Mouse (Mus musculus) small intestine, adult 2 months (tissue): ENCODE data around the gene Cep78. TPM values are rescaled to one million over a fixed set of nuclear protein-coding genes. Genes with fewer than 3 reads are reported as not detected.
A peak's percentile ranks its signal among the peaks of the same experiment; 100 is the strongest.

Source experiments
- H3K27ac ChIP-seq: fragments of 200-500 bp; 2 replicates; pipeline ENCODE4 v1.5.1; 2012; ENCODE audit warnings: low read depth, low read length, control low read depth, inconsistent platforms; ENCODE audit not compliant: insufficient read depth
- H3K27me3 ChIP-seq: fragments of 200-500 bp; 2 replicates; pipeline ENCODE4 v1.6.1; 2012; ENCODE audit warnings: mild to moderate bottlenecking, moderate library complexity, low read length, inconsistent platforms; ENCODE audit not compliant: control insufficient read depth, insufficient read depth
- H3K36me3 ChIP-seq: fragments of 200-500 bp; 2 replicates; pipeline ENCODE4 v1.6.1; 2012; ENCODE audit warnings: mild to moderate bottlenecking, low read length, control low read depth, inconsistent platforms; ENCODE audit not compliant: control insufficient read depth, insufficient read depth
- H3K4me1 ChIP-seq: fragments of 200-500 bp; 2 replicates; pipeline ENCODE4 v1.6.1; 2012; ENCODE audit warnings: low read length, inconsistent platforms, mixed read lengths; ENCODE audit not compliant: control insufficient read depth, insufficient read depth, insufficient read length
- H3K4me3 ChIP-seq: fragments of 200-500 bp; 2 replicates; pipeline ENCODE4 v1.5.1; 2012; ENCODE audit warnings: low read depth, mild to moderate bottlenecking, control low read depth, inconsistent platforms, low read length, moderate library complexity
- CTCF ChIP-seq: fragments of 200-500 bp; IDR thresholded peaks from 2 replicates; pipeline ENCODE4 v1.5.1; 2012; ENCODE audit warnings: low read depth, mild to moderate bottlenecking, control low read depth, inconsistent platforms, low read length, moderate library complexity, mixed read lengths; ENCODE audit not compliant: insufficient replicate concordance, insufficient read length; ENCODE audit errors: extremely low read depth
- POLR2A ChIP-seq: fragments of 200-500 bp; IDR thresholded peaks from 2 replicates; pipeline ENCODE4 v1.6.1; 2012; ENCODE audit warnings: low read depth, mild to moderate bottlenecking, control low read depth, inconsistent platforms, low read length, moderate library complexity
- WGBS: fragments of 180-500 bp; shearing (Covaris S2); methylation state at CpG from one replicate; pipeline ENCODE4 v1.1.7; 2018; 5-methylcytosine and 5-hydroxymethylcytosine counted together
- polyA plus RNA-seq: library from polyadenylated mRNA; depleted of rRNA; stranded (reverse); fragments of >200 nt; gene quantifications from 2 replicates; pipeline ENCODE4 v1.2.3, GENCODE M21; 2012

Gene Cep78
- polyA plus RNA-seq, 1 experiment, result 1.1 TPM

DNA sequence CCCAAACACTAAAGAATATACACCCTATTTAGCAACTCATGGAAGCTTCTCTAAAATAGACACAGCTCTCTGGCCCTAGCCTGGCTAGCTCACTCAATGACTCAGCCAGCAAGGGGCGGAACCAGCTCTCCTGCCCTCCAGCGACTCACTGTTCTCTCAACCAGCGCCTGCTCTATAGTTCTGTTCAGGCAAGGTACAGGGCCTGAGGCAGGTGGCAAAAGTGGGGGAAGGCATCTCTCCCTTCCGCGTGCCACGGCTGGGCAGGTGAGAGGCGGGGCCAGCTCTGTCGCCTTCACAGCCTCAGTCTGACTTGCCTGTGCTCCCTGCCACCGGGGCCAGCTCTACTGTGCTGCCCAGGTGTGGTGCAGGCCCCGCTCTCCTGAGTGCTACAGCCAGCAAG lies 38.1 kb downstream of the Cep78 start:
- 30% methylated on average over 10 of the region's 10 CpGs for WGBS
- no peak overlapping the region for H3K27ac ChIP-seq

DNA sequence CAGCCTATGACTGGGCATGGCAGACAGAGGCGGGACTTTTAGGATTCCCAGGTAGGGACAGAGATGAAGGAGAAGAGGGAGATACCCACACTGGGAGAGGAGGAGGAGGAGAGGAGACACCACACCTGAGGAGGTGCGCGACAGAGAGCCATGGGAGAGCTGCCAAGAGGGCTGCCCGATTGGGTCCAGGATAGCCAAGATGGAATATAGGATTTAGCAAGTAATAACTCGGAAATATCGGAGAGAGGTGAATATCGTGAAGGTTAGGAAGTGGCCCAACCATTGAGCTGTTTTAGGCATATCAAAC lies 41.7 kb downstream of the Cep78 start:
- Histone ChIP-seq H3K27ac (no peak overlapping the region), H3K27me3 (no peaks in the 10 kb centered on the region), H3K4me3 (no peak overlapping the region), H3K4me1 (no peaks in the 10 kb centered on the region), H3K36me3 (no peaks in the 10 kb centered on the region)
- no peak for TF ChIP-seq POLR2A
- TF ChIP-seq CTCF, result no peak
- WGBS, result 92% methylated on average over 7 of the region's 7 CpGs

More for the DNA sequence above, 38.1 kb downstream of the Cep78 start:
- H3K27me3 ChIP-seq, result no peaks in the 10 kb centered on the region
- H3K36me3 ChIP-seq, result no peaks in the 10 kb centered on the region
- no peak overlapping the region for H3K4me3 ChIP-seq
- TF ChIP-seq CTCF (no peak), POLR2A (no peak)
- no peaks in the 10 kb centered on the region for H3K4me1 ChIP-seq

DNA sequence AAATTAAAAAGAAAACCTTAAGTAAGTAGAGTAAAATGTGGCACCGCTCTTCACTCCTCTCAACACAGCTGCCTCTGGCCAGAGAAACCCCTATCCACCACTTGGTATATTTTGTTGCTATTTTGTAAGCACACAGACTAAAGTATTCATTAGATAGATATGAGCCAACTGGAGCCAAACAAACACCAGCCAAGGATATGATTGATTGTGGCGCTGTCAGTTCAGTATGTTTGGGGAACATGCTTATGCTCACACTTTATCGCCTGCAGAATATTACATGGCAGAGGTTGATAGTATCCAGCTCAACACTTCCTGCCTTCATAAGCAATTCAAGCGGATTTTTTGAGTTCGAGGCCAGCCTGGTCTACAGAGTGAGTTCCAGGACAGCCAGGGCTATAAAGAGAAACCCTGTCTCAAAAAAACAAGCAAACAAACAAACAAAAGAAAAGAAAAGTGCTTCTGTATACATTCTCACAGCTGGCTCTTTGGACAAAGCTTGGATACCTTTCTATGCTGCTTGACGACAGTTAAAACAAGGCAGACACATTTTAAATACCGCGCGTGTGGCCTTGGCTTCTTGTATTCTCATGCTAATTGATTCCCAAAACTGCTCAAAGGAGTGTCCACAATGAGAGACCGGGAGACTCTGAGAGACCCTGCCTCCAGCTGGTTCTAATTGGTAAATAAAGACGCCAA lies 42.2 kb downstream of the Cep78 start:
- no peaks in the 10 kb centered on the region for H3K27me3 ChIP-seq
- H3K4me3 ChIP-seq, result no peak overlapping the region
- H3K4me1 ChIP-seq, result no peaks in the 10 kb centered on the region
- TF ChIP-seq POLR2A (no peak), CTCF (no peak)
- 84% methylated on average over 11 of the region's 11 CpGs for WGBS
- no peak overlapping the region for H3K27ac ChIP-seq
- no peaks in the 10 kb centered on the region for H3K36me3 ChIP-seq

DNA sequence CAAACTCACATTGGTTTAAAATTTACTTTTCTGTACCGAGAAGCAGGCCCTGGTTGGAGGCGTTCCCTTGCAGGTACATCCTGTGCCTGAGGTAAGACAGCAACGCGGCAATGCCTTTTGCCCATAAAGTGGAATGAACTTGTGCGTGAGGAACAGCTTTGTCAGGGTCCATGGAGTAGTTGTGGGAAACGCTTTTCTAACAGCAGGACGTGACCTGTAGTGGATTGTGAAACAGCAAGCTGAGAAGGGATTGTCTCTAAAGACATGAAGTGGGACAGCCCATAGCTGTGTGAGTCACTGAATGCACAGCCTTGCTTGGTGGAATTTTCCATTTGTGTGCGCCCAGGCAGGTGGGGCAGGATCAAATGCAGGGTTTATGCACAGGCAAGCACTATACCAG lies 43.4 kb downstream of the Cep78 start:
- 37% methylated on average over 8 of the region's 8 CpGs for WGBS
- H3K27ac ChIP-seq, result no peak overlapping the region
- TF ChIP-seq POLR2A (no peak), CTCF (no peak)

DNA sequence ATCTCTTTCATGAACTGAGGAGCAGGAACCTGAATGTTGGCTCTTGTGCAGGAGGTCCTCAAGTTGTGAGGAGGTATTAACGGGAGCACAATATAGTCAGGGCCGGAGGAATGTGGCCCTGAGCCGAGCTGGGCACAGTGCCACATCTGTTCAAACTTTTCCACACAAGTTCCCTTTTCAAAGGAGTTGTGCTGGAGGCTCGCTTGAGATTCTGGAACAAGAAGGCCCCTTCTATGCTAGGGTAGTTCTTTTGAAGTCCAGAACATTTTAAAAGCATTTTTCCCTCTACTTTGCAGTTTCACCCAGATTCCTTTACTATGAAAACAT lies 59.1 kb downstream of the Cep78 start:
- 8% methylated on average over 4 of the region's 4 CpGs for WGBS
- Histone ChIP-seq H3K27ac (no peak overlapping the region), H3K36me3 (no peaks in the 10 kb centered on the region), H3K4me3 (peak overlapping the region; percentile 68; the same call in 1 of the 2 replicates), H3K27me3 (0 out of 2 replicates have a peak, but pooled peaks cover 3% of the 10 kb centered on the region), H3K4me1 (peaks cover 7% of the 10 kb centered on the region)
- no peak for TF ChIP-seq CTCF
- TF ChIP-seq POLR2A, result no peak

More for the DNA sequence above, 43.4 kb downstream of the Cep78 start:
- no peaks in the 10 kb centered on the region for H3K36me3 ChIP-seq
- H3K4me1 ChIP-seq, result no peaks in the 10 kb centered on the region
- no peaks in the 10 kb centered on the region for H3K27me3 ChIP-seq
- H3K4me3 ChIP-seq, result no peak overlapping the region

DNA sequence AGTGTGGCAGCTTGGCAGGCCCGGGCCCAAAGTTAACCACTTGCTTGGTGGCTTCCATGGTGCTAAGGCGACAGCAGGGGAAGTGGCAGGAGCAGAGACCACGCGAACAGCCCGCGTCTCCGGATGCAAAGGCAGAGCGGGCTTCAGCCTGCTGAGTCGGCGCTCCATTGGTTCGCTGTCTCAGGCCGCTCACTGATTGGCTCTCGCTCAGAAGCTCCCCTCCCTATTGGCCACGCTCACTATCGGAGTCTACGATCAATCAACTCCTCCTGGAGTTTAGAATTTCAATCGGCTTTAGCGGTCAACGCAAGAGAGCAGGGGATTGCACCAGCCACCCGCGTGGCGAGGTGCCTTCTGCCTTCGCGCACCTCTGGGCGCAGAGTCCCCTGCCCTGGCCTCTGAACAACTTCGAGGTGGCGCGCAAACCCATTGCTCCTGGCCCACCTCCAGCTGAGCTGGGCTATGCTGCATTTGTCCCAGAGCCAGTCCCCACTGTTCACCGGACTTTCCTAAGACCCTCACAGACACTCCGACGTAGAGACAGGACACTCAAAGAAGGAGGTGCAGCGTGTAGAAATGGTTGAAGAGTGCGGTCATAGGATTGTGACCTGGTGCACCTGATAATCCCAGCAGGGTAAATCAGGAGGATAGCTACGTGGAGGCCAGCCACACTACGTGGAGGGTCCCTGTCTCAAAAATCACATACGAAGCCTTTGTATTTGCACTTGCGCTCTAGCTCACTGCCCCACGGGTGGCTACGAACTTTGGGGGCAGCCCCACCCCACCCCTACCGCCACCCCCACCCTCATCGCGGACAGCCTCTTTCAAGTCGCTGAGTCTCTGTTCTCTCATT lies 59.7 kb downstream of the Cep78 start:
- H3K27ac ChIP-seq, result no peak overlapping the region; the same call in 1 of the 2 replicates
- peak overlapping the region; percentile 68 for H3K4me3 ChIP-seq
- H3K4me1 ChIP-seq, result peaks cover 7% of the 10 kb centered on the region
- no peaks in the 10 kb centered on the region for H3K36me3 ChIP-seq
- 0 out of 2 replicates have a peak, but pooled peaks cover 3% of the 10 kb centered on the region for H3K27me3 ChIP-seq
- no peak for TF ChIP-seq CTCF
- no peak for TF ChIP-seq POLR2A
- 3% methylated on average over 43 of the region's 43 CpGs for WGBS

DNA sequence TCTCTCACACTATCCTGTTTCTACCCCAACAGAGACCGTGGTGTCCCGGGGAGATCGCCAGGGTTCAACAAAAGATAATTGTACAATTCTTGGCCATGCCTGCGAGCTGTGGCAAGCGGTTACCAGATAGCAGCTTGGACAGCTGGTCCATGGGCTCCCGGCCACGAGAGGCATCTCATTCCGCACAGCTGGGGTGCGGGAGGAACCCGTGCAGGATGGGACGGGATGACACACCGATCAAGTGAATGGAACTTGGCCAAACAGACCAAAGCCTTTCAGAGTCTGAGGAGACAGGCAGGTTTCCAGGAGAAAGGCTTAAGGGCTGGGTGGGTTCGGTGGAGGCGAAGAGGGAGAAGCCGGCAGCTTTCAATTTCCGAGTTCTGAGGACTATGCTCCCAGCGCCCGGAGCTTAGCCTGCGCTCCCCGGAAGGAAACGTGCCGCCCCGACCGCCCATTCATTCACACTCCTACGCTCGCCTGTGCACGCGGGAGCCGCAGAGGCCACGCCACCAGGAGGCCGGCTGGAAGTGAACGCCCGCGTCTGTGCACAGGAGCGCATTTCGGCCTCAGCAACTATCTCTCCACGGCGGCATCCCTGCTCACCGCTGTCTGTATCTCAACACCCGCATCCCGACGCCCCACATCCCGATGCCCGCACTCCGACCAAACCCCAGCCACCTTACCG lies 60.5 kb downstream of the Cep78 start:
- peak overlapping the region; percentile 68 for H3K4me3 ChIP-seq
- H3K36me3 ChIP-seq, result no peaks in the 10 kb centered on the region
- TF ChIP-seq CTCF, result no peak
- TF ChIP-seq POLR2A, result no peak
- H3K27me3 ChIP-seq, result 0 out of 2 replicates have a peak, but pooled peaks cover 3% of the 10 kb centered on the region
- H3K4me1 ChIP-seq, result peaks cover 7% of the 10 kb centered on the region
- under 1% methylated on average over 46 of the region's 46 CpGs for WGBS
- H3K27ac ChIP-seq, result no peak overlapping the region; the same call in 1 of the 2 replicates
